Mouse (Mus musculus) ES-Bruce4 (cell line): ENCODE data around the gene Olfr288. TPM values are rescaled to one million over a fixed set of nuclear protein-coding genes. Genes with fewer than 3 reads are reported as not detected.

ENCODE experiments used
- H3K27ac ChIP-seq: 2 replicates; pipeline ENCODE4 v1.5.1; 2012; ENCODE audit warnings: low read length, inconsistent platforms; ENCODE audit not compliant: insufficient read depth
- H3K27me3 ChIP-seq: 2 replicates; pipeline ENCODE4 v1.6.1; 2012; ENCODE audit warnings: mild to moderate bottlenecking, low read length, inconsistent platforms; ENCODE audit not compliant: control insufficient read depth, poor library complexity, insufficient read depth, severe bottlenecking
- H3K36me3 ChIP-seq: 2 replicates; pipeline ENCODE4 v1.6.1; 2012; ENCODE audit warnings: inconsistent platforms, mild to moderate bottlenecking, low read length, moderate library complexity; ENCODE audit not compliant: control insufficient read depth, poor library complexity, insufficient read depth, severe bottlenecking
- H3K4me1 ChIP-seq: one replicate; pipeline ENCODE4 v1.8.1; 2011; ENCODE audit warnings: low read length; ENCODE audit not compliant: control insufficient read depth, insufficient read depth
- H3K4me3 ChIP-seq: 2 replicates; pipeline ENCODE4 v1.5.1; 2011; ENCODE audit warnings: low read depth, mild to moderate bottlenecking, low read length
- H3K9ac ChIP-seq: 2 replicates; pipeline ENCODE4 v1.6.1; 2012; ENCODE audit warnings: low read depth, mild to moderate bottlenecking, inconsistent platforms; ENCODE audit not compliant: poor library complexity, severe bottlenecking
- H3K9me3 ChIP-seq: replicated peaks from 2 replicates; pipeline ENCODE4 v1.6.1; 2012; ENCODE audit warnings: mild to moderate bottlenecking, low read length, inconsistent platforms; ENCODE audit not compliant: control insufficient read depth, poor library complexity, insufficient read depth, severe bottlenecking
- CTCF ChIP-seq: IDR thresholded peaks from one replicate; pipeline ENCODE4 v1.8.1; 2011; ENCODE audit warnings: low read depth, low read length
- EP300 ChIP-seq: IDR thresholded peaks from 2 replicates; pipeline ENCODE4 v1.6.1; 2011; ENCODE audit warnings: low read depth, low read length; ENCODE audit not compliant: insufficient read depth
- POLR2A ChIP-seq: IDR thresholded peaks from one replicate; pipeline ENCODE4 v1.8.1; 2011; ENCODE audit warnings: low read length; ENCODE audit not compliant: insufficient read depth
- polyA plus RNA-seq: library from polyadenylated mRNA; stranded (reverse); fragments of >200 nt; gene quantifications from 2 replicates; pipeline ENCODE4 v1.2.4, GENCODE M21; 2011; ENCODE audit warnings: low read depth; ENCODE audit not compliant: missing spikeins, insufficient read depth, insufficient read length

The Olfr288 gene
- polyA plus RNA-seq, 1 experiment: not detected

DNA sequence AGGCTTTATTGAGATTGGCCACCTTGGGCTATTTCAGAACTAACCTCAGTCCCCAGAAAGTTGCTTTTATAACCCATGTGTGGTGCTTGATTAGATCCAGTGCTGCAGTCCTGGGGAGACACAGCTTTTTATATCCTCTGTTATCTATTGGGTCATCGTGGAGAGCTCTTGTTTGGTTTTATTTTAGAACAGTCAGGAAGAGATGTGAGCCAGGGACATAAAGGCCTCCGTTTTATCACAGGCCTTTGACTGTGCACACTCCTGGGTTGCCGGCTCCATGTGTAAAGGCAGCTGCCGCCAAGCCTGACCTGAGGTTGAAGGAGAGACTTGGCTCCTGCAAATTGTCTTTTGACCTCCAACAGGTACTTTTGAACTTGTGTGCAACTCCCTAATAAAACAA is 32.8 kb downstream of the Olfr288 start:
- Histone ChIP-seq H3K9ac (no peak overlapping the region), H3K4me1 (no peaks in the 10 kb centered on the region), H3K36me3 (no peaks in the 10 kb centered on the region), H3K27ac (no peak overlapping the region), H3K27me3 (no peaks in the 10 kb centered on the region), H3K4me3 (no peak overlapping the region), H3K9me3 (no peaks in the 10 kb centered on the region)
- TF ChIP-seq POLR2A (no peak), EP300 (no peak), CTCF (no peak)

DNA sequence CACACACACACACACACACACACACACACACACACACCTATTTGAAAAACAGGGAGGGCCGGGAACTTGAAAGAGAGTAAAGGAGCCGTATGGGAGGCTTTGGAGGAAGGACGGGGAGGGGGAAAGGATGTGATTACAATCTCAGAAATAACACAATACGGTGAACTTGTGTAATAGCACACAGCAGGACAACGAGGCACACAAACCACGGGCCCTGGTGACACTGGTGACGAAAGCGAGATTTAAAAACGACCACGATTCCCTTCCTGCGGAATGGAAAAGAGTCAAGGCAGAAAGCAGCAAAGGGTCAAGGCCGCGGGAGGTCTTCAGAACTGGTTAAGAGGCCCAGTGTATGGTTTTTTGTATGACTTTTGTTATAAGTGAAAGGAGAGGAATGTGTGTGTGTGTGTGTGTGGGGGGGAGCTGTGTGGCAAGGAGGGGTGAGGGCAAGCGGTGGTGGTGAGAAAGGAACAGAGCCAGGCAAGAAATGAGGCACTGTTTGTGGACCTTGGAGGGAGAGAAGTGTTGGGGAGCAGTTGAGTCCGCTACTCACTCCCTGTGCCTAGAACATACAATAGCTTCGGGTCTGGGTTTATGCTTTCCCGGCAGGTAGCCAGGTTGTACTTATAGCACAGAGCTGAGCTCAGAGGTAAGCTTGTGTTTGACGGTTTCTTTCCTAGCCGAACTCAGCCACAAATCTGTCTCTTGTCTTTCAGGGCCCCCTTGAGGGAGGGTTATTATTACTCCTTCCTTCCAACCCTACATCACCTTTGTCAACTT is 34.1 kb downstream of the Olfr288 start:
- Histone ChIP-seq H3K27ac (no peak overlapping the region), H3K27me3 (no peaks in the 10 kb centered on the region), H3K4me1 (no peaks in the 10 kb centered on the region), H3K36me3 (no peaks in the 10 kb centered on the region), H3K9me3 (no peaks in the 10 kb centered on the region), H3K4me3 (no peak overlapping the region), H3K9ac (no peak overlapping the region)
- TF ChIP-seq CTCF (no peak), EP300 (no peak), POLR2A (no peak)

DNA sequence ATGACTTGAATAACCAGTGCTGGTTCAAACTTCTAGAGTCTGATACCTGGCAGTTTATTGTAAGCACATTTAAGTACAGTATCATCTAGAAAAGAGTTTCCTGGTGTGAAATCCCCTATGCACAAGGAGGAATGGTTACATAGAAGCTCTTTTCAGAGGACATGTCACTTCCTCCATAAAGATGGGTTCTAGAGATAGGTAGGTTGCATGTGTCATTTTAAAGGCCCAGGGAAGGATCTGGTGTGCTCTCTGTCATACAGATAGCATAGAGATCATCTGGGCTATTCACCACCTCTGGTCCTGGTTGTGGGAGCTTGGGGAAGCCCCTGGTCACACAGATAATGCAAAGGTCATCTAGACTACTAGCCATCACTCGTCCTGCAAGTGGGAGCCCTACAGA is 38.1 kb downstream of the Olfr288 start:
- Histone ChIP-seq H3K9me3 (no peaks in the 10 kb centered on the region), H3K27ac (no peak overlapping the region), H3K4me1 (no peaks in the 10 kb centered on the region), H3K36me3 (no peaks in the 10 kb centered on the region), H3K9ac (no peak overlapping the region), H3K4me3 (no peak overlapping the region), H3K27me3 (no peaks in the 10 kb centered on the region)
- no peak for TF ChIP-seq EP300
- no peak for TF ChIP-seq CTCF
- no peak for TF ChIP-seq POLR2A

DNA sequence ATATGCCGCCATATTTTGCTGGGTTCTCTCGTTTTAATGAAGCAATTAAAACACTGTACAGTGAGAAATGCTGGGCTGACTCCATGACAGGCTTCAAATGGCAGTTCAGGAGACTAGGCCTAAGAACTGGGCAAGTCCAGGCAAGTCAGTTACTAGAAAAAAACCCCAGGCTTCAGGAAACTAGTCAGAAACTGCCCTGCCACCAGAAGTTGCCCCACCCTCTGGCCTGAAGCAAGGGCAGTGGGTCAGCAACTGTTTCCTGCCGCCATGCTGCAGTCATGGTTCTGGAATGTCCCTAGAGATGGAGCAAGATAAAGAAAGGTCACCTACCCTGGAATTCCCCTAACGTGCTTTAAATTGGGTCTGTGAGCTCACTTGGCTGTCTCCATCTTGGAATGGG is 39.4 kb downstream of the Olfr288 start:
- no peaks in the 10 kb centered on the region for H3K4me1 ChIP-seq
- no peak overlapping the region for H3K9ac ChIP-seq
- no peak overlapping the region for H3K4me3 ChIP-seq
- no peaks in the 10 kb centered on the region for H3K36me3 ChIP-seq
- H3K27ac ChIP-seq: peak overlapping the region; percentile 94
- H3K9me3 ChIP-seq: no peaks in the 10 kb centered on the region
- no peaks in the 10 kb centered on the region for H3K27me3 ChIP-seq
- TF ChIP-seq EP300 (peak; percentile 99), POLR2A (no peak), CTCF (no peak)

DNA sequence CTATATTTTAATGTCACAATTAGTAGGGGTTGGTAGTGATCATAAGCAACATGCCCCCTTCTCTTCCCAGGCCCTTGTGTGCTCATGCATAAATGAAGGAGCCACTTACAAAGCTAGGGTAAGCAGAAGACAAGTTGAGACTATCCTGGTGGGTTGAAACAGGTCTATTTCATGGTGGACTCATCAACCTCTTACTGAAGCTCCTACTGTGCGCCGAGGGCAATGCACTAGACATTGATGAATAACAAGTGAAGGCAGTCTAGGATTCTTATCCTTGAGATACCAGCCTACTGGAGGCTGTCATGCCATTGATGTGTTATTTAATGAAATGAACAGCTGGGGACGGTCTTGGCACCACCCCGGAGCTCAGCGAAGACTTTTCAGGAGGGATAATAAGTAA is 40.1 kb downstream of the Olfr288 start:
- TF ChIP-seq POLR2A (no peak), EP300 (no peak), CTCF (no peak)
- Histone ChIP-seq H3K36me3 (no peaks in the 10 kb centered on the region), H3K9me3 (no peaks in the 10 kb centered on the region), H3K4me3 (no peak overlapping the region), H3K27ac (peak overlapping the region; percentile 94), H3K9ac (no peak overlapping the region), H3K4me1 (no peaks in the 10 kb centered on the region), H3K27me3 (no peaks in the 10 kb centered on the region)

DNA sequence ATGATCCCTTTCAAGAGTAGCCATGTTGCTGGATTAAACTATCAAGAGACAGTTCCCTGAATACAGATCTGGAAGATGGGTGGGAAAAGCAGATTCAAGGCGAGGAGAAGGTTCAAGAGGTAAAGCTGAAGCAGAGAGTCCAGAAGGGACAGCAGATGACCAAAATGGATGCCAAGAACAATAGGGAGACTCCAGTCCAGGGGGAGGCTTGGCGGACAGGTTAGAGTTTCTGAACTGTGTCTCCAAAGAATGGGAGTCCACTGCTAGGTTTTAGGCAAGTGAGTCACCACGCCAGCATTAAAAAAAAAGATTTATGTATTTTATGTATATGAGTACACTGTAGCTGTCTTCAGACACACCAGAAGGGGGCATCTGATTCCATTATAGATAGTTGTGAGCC is 40.7 kb downstream of the Olfr288 start:
- TF ChIP-seq CTCF: no peak
- no peak for TF ChIP-seq EP300
- TF ChIP-seq POLR2A: no peak
- H3K36me3 ChIP-seq: no peaks in the 10 kb centered on the region
- no peak overlapping the region for H3K4me3 ChIP-seq
- H3K9me3 ChIP-seq: no peaks in the 10 kb centered on the region
- H3K27me3 ChIP-seq: no peaks in the 10 kb centered on the region
- peak overlapping the region; percentile 21; the same call in 1 of the 2 replicates for H3K9ac ChIP-seq
- no peaks in the 10 kb centered on the region for H3K4me1 ChIP-seq
- peak overlapping the region; percentile 94; the same call in 1 of the 2 replicates for H3K27ac ChIP-seq

DNA sequence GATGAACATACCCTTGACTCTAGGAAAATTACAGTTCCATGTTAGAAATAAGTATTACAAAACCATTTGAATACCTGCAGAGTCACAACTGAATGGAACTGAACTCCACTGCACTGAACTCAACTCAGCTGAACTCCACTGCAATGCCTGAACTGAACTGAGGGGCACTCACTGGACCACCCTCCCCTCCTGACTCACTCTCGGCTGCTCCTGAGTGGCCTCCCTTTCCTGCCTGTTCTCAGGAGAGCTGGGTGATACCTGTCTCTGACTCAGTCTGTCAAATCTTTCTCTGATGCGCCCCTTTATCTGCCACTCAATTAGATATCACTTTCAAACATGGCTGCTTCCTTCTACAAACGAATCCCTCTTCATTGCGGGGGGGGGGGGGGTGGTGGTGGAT is 41.2 kb downstream of the Olfr288 start:
- no peaks in the 10 kb centered on the region for H3K36me3 ChIP-seq
- H3K9ac ChIP-seq: peak overlapping the region; percentile 21; the same call in 1 of the 2 replicates
- TF ChIP-seq EP300 (0 out of 2 replicates have a peak, but pooled peaks have one; percentile 11), POLR2A (no peak)
- peaks cover under 1% of the 10 kb centered on the region for H3K4me1 ChIP-seq
- no peaks in the 10 kb centered on the region for H3K27me3 ChIP-seq
- no peak overlapping the region for H3K4me3 ChIP-seq
- no peaks in the 10 kb centered on the region for H3K9me3 ChIP-seq
- peak overlapping the region; percentile 41 for H3K27ac ChIP-seq
